Mouse (Mus musculus): ENCODE measurements around the gene Clasrp. TPM values are rescaled to one million over a fixed set of nuclear protein-coding genes. Genes with fewer than 3 reads are reported as not detected.
A peak's percentile ranks its signal among the peaks of the same experiment; 100 is the strongest.

The Clasrp gene
- polyA plus RNA-seq, 1 experiment from 2014 or later, result 32.5 TPM

GRCm38 (mm10) chr7:19560491-19561260, 43.6 kb downstream of the Clasrp start:
- WGBS, result 17% methylated on average over 11 of the region's 11 CpGs
- no peaks in the 10 kb centered on the region for H3K27me3 ChIP-seq (replicated peaks; ENCODE audit: control insufficient read depth, insufficient read depth, low read length)
- H3K9me3 ChIP-seq (ENCODE audit: control insufficient read depth, low read length), result no peaks in the 10 kb centered on the region
- H3K4me2 ChIP-seq (ENCODE audit: low read depth, low read length), result peak overlapping the region; percentile 96
- peak overlapping the region; percentile 90 for H3K27ac ChIP-seq (ENCODE audit: low read length)
- H3K9ac ChIP-seq (ENCODE audit: low read depth, low read length), result peak overlapping the region; percentile 97
- 0 out of 2 replicates have a peak, but pooled peaks have one; percentile 23 for ATAC-seq
- H3K4me3 ChIP-seq (ENCODE audit: low read length), result peak overlapping the region; percentile 94
- peaks cover 41% of the 10 kb centered on the region for H3K4me1 ChIP-seq (ENCODE audit: control insufficient read depth, insufficient read depth, low read length)
- peaks cover 18% of the 10 kb centered on the region for H3K36me3 ChIP-seq (ENCODE audit: control insufficient read depth, insufficient read depth, low read length)

DNA sequence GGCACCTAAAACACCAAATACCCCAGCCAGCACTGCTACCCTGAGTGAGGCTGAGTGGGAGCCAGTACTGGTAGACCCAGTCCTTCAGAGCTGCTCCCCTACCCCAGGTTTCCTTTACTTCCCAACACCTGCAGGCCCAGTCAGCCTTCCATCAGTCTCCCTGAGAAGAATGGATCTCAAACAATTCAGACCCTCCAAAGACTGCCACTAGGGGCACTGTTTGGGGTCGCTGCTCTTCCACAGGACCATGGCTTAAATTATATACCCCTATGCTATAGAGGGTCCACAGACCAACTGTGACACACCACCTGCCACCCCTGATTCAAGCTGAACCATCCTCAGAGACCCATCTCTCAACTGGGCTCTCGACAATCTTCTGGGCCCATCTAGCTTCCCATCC, 45.3 kb downstream of the Clasrp start:
- no peak overlapping the region for H3K27ac ChIP-seq (ENCODE audit: low read length)
- ATAC-seq, result no peak
- H3K4me2 ChIP-seq (ENCODE audit: low read depth, low read length), result no peak overlapping the region
- peaks cover 5% of the 10 kb centered on the region; the same call in 1 of the 2 replicates for H3K36me3 ChIP-seq (ENCODE audit: control insufficient read depth, insufficient read depth, low read length)
- no peak overlapping the region for H3K4me3 ChIP-seq (ENCODE audit: low read length)
- peaks cover 41% of the 10 kb centered on the region for H3K4me1 ChIP-seq (ENCODE audit: control insufficient read depth, insufficient read depth, low read length)
- no peaks in the 10 kb centered on the region for H3K27me3 ChIP-seq (replicated peaks; ENCODE audit: control insufficient read depth, insufficient read depth, low read length)
- H3K9me3 ChIP-seq (ENCODE audit: control insufficient read depth, low read length), result no peaks in the 10 kb centered on the region
- H3K9ac ChIP-seq (ENCODE audit: low read depth, low read length), result 0 out of 2 replicates have a peak overlapping the region, but pooled peaks have one; percentile 7
- WGBS, result 51% methylated on average over 2 of the region's 2 CpGs

DNA sequence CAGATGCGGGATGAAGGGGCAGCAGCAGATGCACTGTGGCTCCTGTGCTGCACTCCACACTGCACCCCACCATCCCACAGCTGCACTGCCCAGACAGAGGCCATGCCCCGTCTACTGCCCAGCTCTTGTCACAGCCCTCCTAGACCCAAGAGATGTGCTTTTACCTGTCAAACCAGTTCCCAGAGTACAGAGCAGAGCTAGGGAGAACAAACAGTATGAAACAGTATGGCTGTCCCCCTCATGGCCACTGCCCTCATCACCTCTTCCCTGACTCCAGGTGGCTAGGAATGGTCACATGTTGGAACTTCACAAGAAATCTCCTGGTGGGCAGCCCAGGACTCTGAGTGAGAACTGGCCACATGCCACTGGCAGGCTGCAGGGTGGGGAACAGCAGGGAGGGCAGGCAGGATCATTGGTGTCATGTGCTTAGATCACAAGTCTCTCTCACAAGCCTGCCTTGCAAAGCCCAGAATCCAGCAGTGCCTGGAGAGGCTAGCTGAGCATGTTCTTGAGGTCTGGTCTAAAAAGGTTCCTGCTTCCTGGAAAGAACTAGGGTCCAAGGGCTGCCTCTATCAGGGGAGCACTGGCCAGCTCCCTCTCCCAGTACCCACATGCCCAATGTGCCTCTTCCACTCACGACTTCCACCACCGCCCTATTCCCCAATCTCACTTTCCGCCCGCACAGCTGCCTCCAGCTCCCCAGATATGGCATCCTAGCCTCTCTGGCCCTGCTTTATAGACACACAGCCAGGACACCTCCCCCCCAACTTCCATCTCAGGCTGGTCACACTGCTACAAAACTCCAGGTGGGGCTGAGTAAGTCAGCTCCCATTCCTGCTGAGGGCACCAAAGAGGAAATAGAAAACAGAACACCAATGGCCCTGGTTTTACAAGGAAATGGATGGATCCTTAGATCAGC, 46.0 kb downstream of the Clasrp start:
- Histone ChIP-seq H3K4me2 (ENCODE audit: low read depth, low read length) (no peak overlapping the region), H3K9ac (ENCODE audit: low read depth, low read length) (0 out of 2 replicates have a peak overlapping the region, but pooled peaks have one; percentile 7), H3K27me3 (replicated peaks; ENCODE audit: control insufficient read depth, insufficient read depth, low read length) (no peaks in the 10 kb centered on the region), H3K27ac (ENCODE audit: low read length) (no peak overlapping the region), H3K36me3 (ENCODE audit: control insufficient read depth, insufficient read depth, low read length) (peaks cover 2% of the 10 kb centered on the region; the same call in 1 of the 2 replicates), H3K4me3 (ENCODE audit: low read length) (no peak overlapping the region), H3K9me3 (ENCODE audit: control insufficient read depth, low read length) (no peaks in the 10 kb centered on the region), H3K4me1 (ENCODE audit: control insufficient read depth, insufficient read depth, low read length) (peaks cover 38% of the 10 kb centered on the region)
- ATAC-seq, result no peak
- WGBS, result 88% methylated on average over 6 of the region's 6 CpGs

- 100% methylated on average over 2 of the region's 2 CpGs for WGBS
- ATAC-seq, result no peak
- Histone ChIP-seq H3K27ac (ENCODE audit: low read length) (no peak overlapping the region), H3K9me3 (ENCODE audit: control insufficient read depth, low read length) (no peaks in the 10 kb centered on the region), H3K27me3 (replicated peaks; ENCODE audit: control insufficient read depth, insufficient read depth, low read length) (no peaks in the 10 kb centered on the region), H3K4me2 (ENCODE audit: low read depth, low read length) (no peak overlapping the region), H3K4me1 (ENCODE audit: control insufficient read depth, insufficient read depth, low read length) (peaks cover 46% of the 10 kb centered on the region), H3K4me3 (ENCODE audit: low read length) (no peak overlapping the region), H3K36me3 (ENCODE audit: control insufficient read depth, insufficient read depth, low read length) (peaks cover 2% of the 10 kb centered on the region; the same call in 1 of the 2 replicates), H3K9ac (ENCODE audit: low read depth, low read length) (no peak overlapping the region)
Measured at GRCm38 (mm10) chr7:19557086-19557485, 47.2 kb downstream of the Clasrp start.

GRCm38 (mm10) chr7:19554168-19554567, 50.1 kb downstream of the Clasrp start:
- no peaks in the 10 kb centered on the region for H3K27me3 ChIP-seq (replicated peaks; ENCODE audit: control insufficient read depth, insufficient read depth, low read length)
- no peak overlapping the region for H3K4me3 ChIP-seq (ENCODE audit: low read length)
- ATAC-seq, result no peak
- H3K9ac ChIP-seq (ENCODE audit: low read depth, low read length), result no peak overlapping the region
- peaks cover 2% of the 10 kb centered on the region; the same call in 1 of the 2 replicates for H3K36me3 ChIP-seq (ENCODE audit: control insufficient read depth, insufficient read depth, low read length)
- H3K4me2 ChIP-seq (ENCODE audit: low read depth, low read length), result no peak overlapping the region
- no peak overlapping the region for H3K27ac ChIP-seq (ENCODE audit: low read length)
- no peaks in the 10 kb centered on the region for H3K9me3 ChIP-seq (ENCODE audit: control insufficient read depth, low read length)
- 79% methylated on average over 1 of the region's 1 CpGs for WGBS
- peaks cover 39% of the 10 kb centered on the region for H3K4me1 ChIP-seq (ENCODE audit: control insufficient read depth, insufficient read depth, low read length)

GRCm38 (mm10) chr7:19552443-19552842, 51.8 kb downstream of the Clasrp start:
- Histone ChIP-seq H3K36me3 (ENCODE audit: control insufficient read depth, insufficient read depth, low read length) (peaks cover 2% of the 10 kb centered on the region; the same call in 1 of the 2 replicates), H3K27me3 (replicated peaks; ENCODE audit: control insufficient read depth, insufficient read depth, low read length) (no peaks in the 10 kb centered on the region), H3K4me2 (ENCODE audit: low read depth, low read length) (no peak overlapping the region), H3K27ac (ENCODE audit: low read length) (peak overlapping the region; percentile 35), H3K9me3 (ENCODE audit: control insufficient read depth, low read length) (no peaks in the 10 kb centered on the region), H3K9ac (ENCODE audit: low read depth, low read length) (peak overlapping the region; percentile 12; the same call in 1 of the 2 replicates), H3K4me3 (ENCODE audit: low read length) (no peak overlapping the region), H3K4me1 (ENCODE audit: control insufficient read depth, insufficient read depth, low read length) (peaks cover 35% of the 10 kb centered on the region)
- ATAC-seq, result peak; percentile 75
- WGBS, result 48% methylated on average over 2 of the region's 2 CpGs

GRCm38 (mm10) chr7:19551634-19552033, 52.7 kb downstream of the Clasrp start:
- ATAC-seq, result peak; percentile 37; the same call in 1 of the 2 replicates
- no peak overlapping the region for H3K4me2 ChIP-seq (ENCODE audit: low read depth, low read length)

GRCm38 (mm10) chr7:19549394-19549793, 54.9 kb downstream of the Clasrp start:
- ATAC-seq, result no peak
- H3K4me1 ChIP-seq (ENCODE audit: control insufficient read depth, insufficient read depth, low read length), result peaks cover 41% of the 10 kb centered on the region
- 72% methylated on average over 10 of the region's 10 CpGs for WGBS
- no peaks in the 10 kb centered on the region for H3K27me3 ChIP-seq (replicated peaks; ENCODE audit: control insufficient read depth, insufficient read depth, low read length)
- no peak overlapping the region for H3K27ac ChIP-seq (ENCODE audit: low read length)
- H3K36me3 ChIP-seq (ENCODE audit: control insufficient read depth, insufficient read depth, low read length), result no peaks in the 10 kb centered on the region
- no peaks in the 10 kb centered on the region for H3K9me3 ChIP-seq (ENCODE audit: control insufficient read depth, low read length)
- no peak overlapping the region for H3K4me3 ChIP-seq (ENCODE audit: low read length)
- no peak overlapping the region for H3K4me2 ChIP-seq (ENCODE audit: low read depth, low read length)
- H3K9ac ChIP-seq (ENCODE audit: low read depth, low read length), result no peak overlapping the region

More at GRCm38 (mm10) chr7:19551634-19552033, 52.7 kb downstream of the Clasrp start:
- H3K9ac ChIP-seq (ENCODE audit: low read depth, low read length), result no peak overlapping the region
- H3K4me1 ChIP-seq (ENCODE audit: control insufficient read depth, insufficient read depth, low read length), result peaks cover 31% of the 10 kb centered on the region
- H3K27ac ChIP-seq (ENCODE audit: low read length), result peak overlapping the region; percentile 35
- WGBS, result 59% methylated on average over 5 of the region's 5 CpGs
- H3K36me3 ChIP-seq (ENCODE audit: control insufficient read depth, insufficient read depth, low read length), result peaks cover 2% of the 10 kb centered on the region; the same call in 1 of the 2 replicates
- H3K9me3 ChIP-seq (ENCODE audit: control insufficient read depth, low read length), result no peaks in the 10 kb centered on the region
- no peaks in the 10 kb centered on the region for H3K27me3 ChIP-seq (replicated peaks; ENCODE audit: control insufficient read depth, insufficient read depth, low read length)
- H3K4me3 ChIP-seq (ENCODE audit: low read length), result no peak overlapping the region
